Mouse (Mus musculus) C2C12 (cell line): ENCODE data around the gene Sdk1.

Experiments
- CEBPB ChIP-seq: IDR thresholded peaks from one replicate; pipeline ENCODE4 v1.6.1; 2011; ENCODE audit warnings: low read depth, mild to moderate bottlenecking, control low read depth, moderate library complexity
- CTCF ChIP-seq: IDR thresholded peaks from one replicate; pipeline ENCODE4 v1.5.1; 2011; ENCODE audit not compliant: control insufficient read depth, insufficient read depth, insufficient read length
- MAX ChIP-seq: IDR thresholded peaks from one replicate; pipeline ENCODE4 v1.6.1; 2011; ENCODE audit warnings: mild to moderate bottlenecking, control low read depth
- MYOD1 ChIP-seq: IDR thresholded peaks from one replicate; pipeline ENCODE4 v1.6.1; 2011; ENCODE audit warnings: low read depth; ENCODE audit not compliant: control insufficient read depth, insufficient read length
- MYOG ChIP-seq: IDR thresholded peaks from one replicate; pipeline ENCODE4 v1.6.1; 2011; ENCODE audit not compliant: control insufficient read depth, insufficient read length; ENCODE audit errors: extremely low read depth
- USF1 ChIP-seq: IDR thresholded peaks from one replicate; pipeline ENCODE4 v1.6.1; 2011; ENCODE audit warnings: low read depth, mild to moderate bottlenecking, control low read depth, moderate library complexity

DNA sequence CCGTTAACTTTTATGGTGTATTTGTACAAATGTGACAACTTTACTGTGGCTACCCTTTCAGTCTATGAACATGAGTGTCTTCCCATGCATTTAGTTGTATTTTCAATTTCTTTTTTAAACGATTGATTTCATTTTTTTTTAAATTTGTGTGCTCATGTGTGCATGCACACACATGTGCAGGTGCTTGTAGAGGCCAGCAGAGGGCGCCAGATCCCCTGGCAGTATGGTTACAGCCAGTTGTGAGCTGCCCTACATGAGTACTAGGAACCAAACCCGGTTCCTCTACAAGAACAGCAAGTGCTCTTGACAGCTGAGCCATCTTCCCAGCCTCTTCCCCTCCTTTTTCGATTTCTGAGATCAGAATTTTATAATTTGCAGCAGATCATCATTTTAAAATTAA lies 322.9 kb downstream of the Sdk1 start:
- TF ChIP-seq CTCF (no peak), MAX (no peak), MYOD1 (no peak), MYOG (no peak), CEBPB (no peak), USF1 (no peak)
